Mouse (Mus musculus): ENCODE results near the gene Anapc16.

- TF ChIP-seq HCFC1 (IDR thresholded peaks at IDR 0.05; ENCODE audit: borderline replicate concordance, insufficient read depth, low read length): no peak
- TF ChIP-seq MAFK (IDR thresholded peaks at IDR 0.05; ENCODE audit: insufficient read depth, low read depth, low read length): no peak
- TF ChIP-seq CHD2 (IDR thresholded peaks at IDR 0.05; ENCODE audit: low read depth, low read length): no peak
- no peak for TF ChIP-seq ZC3H11A (IDR thresholded peaks at IDR 0.05; ENCODE audit: borderline replicate concordance, low read depth, low read length)
Observed at GRCm38 (mm10) chr10:59997591-59997990, 5.3 kb downstream of the Anapc16 start.

All from ES-E14 (cell line).